Mouse (Mus musculus): ENCODE results near the gene Plbd2.
"Not testable (repeated sequence)": the region's sequence is repeated elsewhere in the genome, so short reads cannot be mapped to it uniquely, and the experiment has no call there.

Gene Plbd2

GRCm38 (mm10) chr5:120510982-120511642, 7.7 kb upstream of the Plbd2 start, which contains the start of gene Slc8b1:
Gene Slc8b1 (plus strand): TSS chr5:120511168.
- peak; percentile 83 for DNase-seq

DNA sequence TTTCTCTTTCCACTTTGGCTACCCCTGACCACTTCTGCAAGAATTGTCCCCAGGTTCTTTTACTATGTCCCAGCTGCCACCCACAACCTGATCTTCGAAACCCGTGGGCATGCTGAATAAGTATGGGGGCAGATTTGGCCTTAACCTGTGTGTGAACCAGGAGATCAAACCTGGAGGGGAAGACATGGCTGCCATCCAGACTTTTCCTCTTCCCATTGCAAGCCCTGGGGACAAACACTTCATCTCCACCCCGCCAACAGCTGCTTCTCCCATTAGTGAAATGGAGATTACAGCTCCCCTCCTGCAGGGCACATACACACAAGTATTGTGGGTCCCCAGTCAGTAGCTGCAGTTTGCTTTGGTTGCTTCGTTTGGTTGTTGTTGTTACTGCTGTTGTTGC, 3.9 kb upstream of the Plbd2 start:
- no peak for DNase-seq

- no peak for DNase-seq
Measured at GRCm38 (mm10) chr5:120506490-120506889, 3.1 kb upstream of the Plbd2 start.

GRCm38 (mm10) chr5:120505781-120506180, 2.4 kb upstream of the Plbd2 start:
- no peak for DNase-seq

- DNase-seq, result peak; percentile 62
Measured at GRCm38 (mm10) chr5:120505368-120505767, 1.9 kb upstream of the Plbd2 start.

DNA sequence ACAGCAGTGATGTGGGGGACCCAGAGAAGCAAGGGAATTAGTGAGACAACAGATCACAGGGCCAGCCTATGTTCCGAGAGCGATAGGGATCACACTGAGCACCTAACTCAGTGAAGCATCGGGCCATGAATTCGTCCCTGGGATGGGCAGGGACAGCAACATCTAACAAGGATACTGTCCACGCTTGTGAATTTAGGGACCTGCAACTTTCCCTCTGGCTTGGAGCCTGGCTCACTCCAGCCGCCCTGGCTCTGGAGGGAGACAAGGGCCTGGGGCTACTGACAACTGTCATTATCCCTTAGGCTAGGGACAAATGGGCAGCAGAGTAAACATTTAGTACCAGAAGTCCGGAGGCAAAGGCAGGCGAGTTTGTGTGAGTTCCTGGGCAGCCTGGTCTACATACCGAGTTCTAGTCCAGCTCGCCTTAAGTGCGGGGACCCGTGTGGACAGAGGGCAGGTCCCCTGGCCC, 716 bp downstream of the Plbd2 start:
- no peak for DNase-seq

DNA sequence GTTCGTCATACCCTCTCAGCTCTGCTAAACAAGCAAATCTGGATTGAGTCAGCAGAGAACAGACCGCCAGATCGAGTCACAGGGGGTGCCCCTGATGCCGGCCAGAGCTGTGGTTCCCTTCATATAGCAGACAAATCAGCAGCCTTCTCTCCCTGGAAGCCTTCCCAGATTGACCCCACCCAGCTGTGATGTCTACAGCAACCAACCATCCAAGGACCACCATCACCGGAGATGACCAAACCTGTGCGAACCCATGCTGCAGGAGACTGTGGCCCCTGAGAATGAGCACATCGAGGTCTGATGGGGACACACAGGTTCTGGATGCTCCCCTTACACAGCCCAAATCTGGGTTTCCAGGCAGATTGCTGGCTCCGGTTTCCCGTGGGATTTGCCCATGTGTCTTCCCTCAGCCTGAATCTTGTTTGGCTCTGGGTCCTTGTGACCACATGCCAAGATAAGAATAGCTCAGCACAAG, 1.2 kb downstream of the Plbd2 start:
- peak; percentile 45 for DNase-seq

- not testable (repeated sequence) for DNase-seq
Measured at GRCm38 (mm10) chr5:120500609-120501008, 2.8 kb downstream of the Plbd2 start.

- no peak for DNase-seq
Measured at GRCm38 (mm10) chr5:120499202-120499601, 4.2 kb downstream of the Plbd2 start.

- DNase-seq, result no peak
Measured at GRCm38 (mm10) chr5:120497071-120497470, 6.4 kb downstream of the Plbd2 start.

- DNase-seq, result no peak
Measured at GRCm38 (mm10) chr5:120495703-120496226, 7.7 kb downstream of the Plbd2 start.

DNA sequence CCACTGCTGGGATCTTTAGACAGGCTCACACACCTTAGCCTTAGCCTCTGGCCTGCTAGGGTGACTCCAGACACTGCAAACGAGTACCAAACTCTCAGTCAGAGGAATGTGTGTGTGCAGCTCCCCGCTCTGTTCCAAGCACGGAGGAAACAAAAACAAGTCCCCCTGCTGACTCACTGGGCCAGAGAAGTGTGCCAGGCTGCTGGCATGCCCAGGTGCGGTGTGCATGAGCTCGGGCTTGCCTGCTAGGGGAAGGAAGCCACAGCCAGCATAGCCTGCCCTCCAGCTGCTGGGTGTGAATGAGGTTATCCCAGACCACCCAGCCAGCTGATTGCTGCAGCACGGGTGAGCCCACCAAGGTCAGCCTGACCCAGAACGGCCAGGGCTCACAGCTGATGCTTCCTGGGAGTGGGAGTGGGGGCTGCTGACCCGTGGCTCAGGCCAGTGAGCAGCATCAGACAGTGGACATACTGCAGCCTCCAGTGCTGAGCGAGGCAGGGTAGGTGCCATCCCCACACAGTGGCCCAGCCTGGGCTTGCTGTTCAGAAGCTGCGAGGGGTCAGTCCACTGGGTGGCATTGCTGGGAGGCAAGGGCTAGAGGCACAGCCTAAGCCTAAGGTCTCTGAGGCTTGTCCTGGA, 8.2 kb downstream of the Plbd2 start:
- peak; percentile 41 for DNase-seq

GRCm38 (mm10) chr5:120493873-120494395, 9.5 kb downstream of the Plbd2 start:
- DNase-seq, result no peak

GRCm38 (mm10) chr5:120493440-120493839, 10.0 kb downstream of the Plbd2 start:
- DNase-seq, result no peak

- no peak for DNase-seq
Measured at GRCm38 (mm10) chr5:120492437-120492836, 11.0 kb downstream of the Plbd2 start.

- DNase-seq, result no peak
Measured at GRCm38 (mm10) chr5:120490679-120491192, 12.7 kb downstream of the Plbd2 start.

- no peak for DNase-seq
Measured at GRCm38 (mm10) chr5:120487844-120488243, 15.6 kb downstream of the Plbd2 start.

DNA sequence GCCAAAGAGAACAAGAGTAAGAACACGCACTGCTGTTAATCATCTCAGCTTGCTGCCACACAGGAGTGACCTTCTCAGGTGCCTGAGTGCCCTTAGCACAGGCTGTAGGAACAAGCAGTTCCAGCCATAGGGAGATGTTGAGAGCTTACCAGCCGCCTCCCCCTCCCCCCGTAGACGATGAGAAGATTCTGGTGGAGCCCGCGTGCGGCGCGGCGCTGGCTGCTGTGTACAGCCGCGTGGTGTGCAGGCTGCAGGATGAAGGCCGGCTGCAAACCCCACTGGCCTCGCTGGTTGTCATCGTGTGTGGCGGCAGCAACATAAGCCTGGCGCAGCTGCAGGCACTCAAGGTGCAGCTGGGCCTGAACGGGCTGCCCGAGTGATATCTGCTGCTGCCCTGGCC, 20.0 kb downstream of the Plbd2 start:
- DNase-seq, result no peak

DNA sequence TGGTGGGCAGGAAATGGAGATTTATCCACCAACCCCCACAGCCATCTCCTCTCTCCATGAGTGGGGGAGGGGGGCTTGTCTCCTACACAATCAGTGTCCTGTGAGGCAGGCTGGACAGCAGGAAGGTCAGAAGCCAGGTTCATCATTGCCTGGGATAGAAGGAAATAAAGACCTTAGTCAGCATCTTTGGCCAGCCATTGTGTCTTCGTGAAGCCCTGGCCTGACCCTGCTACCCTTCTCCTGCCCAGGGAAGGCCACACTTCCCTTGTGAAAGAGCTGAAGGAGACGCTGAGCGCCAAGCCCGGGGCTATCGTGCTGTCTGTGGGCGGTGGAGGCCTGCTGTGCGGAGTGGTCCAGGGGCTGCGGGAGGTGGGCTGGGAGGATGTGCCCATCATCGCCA, 22.2 kb downstream of the Plbd2 start:
- no peak for DNase-seq

- no peak for DNase-seq
Measured at GRCm38 (mm10) chr5:120479538-120479937, 23.9 kb downstream of the Plbd2 start.

DNA sequence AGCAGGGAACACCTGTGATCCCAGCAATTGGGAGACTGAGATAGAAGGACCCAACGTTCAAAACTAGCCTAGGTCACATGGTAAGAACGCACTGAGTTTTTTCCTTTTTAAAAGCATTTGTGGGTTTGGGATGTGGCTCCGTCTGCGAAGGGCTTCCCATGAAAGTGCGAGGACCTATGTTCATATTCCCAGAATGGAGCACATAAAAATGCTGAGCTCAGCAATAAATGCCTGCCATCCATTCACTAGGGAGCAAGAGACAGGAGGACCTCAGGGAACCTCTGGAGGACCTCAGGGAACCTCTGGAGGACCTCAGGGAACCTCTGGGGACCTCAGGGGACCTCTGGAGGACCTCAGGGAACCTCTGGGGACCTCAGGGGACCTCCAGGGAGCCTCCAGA, 25.4 kb downstream of the Plbd2 start:
- no peak for DNase-seq

GRCm38 (mm10) chr5:120476296-120476695, 27.1 kb downstream of the Plbd2 start, which contains the start of gene Sds:
Gene Sds (plus strand): TSS chr5:120476526.
- DNase-seq, result no peak

GRCm38 (mm10) chr5:120475861-120476260, 27.6 kb downstream of the Plbd2 start:
- no peak for DNase-seq

DNA sequence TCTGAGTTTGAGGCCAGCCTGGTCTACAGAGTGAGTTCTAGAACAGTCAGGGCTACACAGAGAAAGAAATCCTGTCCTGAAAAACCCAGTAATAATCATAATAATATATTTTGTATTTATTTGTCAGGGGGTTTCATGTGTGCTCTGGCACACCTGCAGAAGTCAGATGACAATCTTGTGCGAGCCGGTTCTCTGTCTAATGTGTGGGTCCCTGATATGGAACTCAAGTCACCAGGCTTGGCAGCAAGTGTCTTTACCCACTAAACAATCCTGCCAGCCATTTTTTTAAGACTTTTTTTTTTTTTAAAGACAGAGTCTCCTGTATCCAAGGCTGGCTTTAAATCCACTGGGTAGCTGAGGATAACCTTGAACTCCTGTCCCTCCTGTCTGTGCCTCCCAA, 30.1 kb downstream of the Plbd2 start:
- DNase-seq, result no peak
